Mouse (Mus musculus) layer of hippocampus, adult 18-20 months (tissue): ENCODE measurements around the gene Helz2. TPM values are rescaled to one million over a fixed set of nuclear protein-coding genes. Genes with fewer than 3 reads are reported as not detected.

Source experiments
- DNase-seq, 2 experiments: peaks; one replicate each; pipeline ENCODE4 v3.0.0; 2022; ENCODE audit warnings: low spot score in 2 of 2
- total RNA-seq, 2 experiments: library from RNA; stranded (reverse); gene quantifications; 2 replicates each; pipeline ENCODE4 v1.2.3; 2021

Helz2 gene
- total RNA-seq, 2 experiments from 2014 or later: 1.9 to 2.5 TPM

GRCm38 (mm10) chr2:181238861-181239260, 3.0 kb downstream of the Helz2 start:
- DNase-seq: no peak

GRCm38 (mm10) chr2:181238091-181238610, 3.7 kb downstream of the Helz2 start:
- DNase-seq: no peak

- DNase-seq: no peak
These were observed 4.4 kb downstream of the Helz2 start for GRCm38 (mm10) chr2:181237251-181238014.

GRCm38 (mm10) chr2:181235681-181236566, 5.9 kb downstream of the Helz2 start:
- no peak for DNase-seq

GRCm38 (mm10) chr2:181234680-181235079, 7.1 kb downstream of the Helz2 start:
- no peak for DNase-seq

- DNase-seq: no peak
These were observed 8.4 kb downstream of the Helz2 start for GRCm38 (mm10) chr2:181233443-181233842.

- DNase-seq: no peak
These were observed 10.7 kb downstream of the Helz2 start for GRCm38 (mm10) chr2:181231171-181231570.

GRCm38 (mm10) chr2:181228335-181228734, 13.5 kb downstream of the Helz2 start:
- no peak for DNase-seq

- no peak for DNase-seq
These were observed 14.7 kb downstream of the Helz2 start for GRCm38 (mm10) chr2:181227122-181227521.

GRCm38 (mm10) chr2:181224994-181225393, 16.8 kb downstream of the Helz2 start:
- DNase-seq: no peak

GRCm38 (mm10) chr2:181220361-181220760, 21.5 kb downstream of the Helz2 start:
- no peak for DNase-seq

GRCm38 (mm10) chr2:181219538-181220216, 22.1 kb downstream of the Helz2 start, which contains the start of gene Fndc11:
TSS of gene Fndc11 (plus strand) at chr2:181220013.
- peak; percentile 32 to 62 for DNase-seq

- DNase-seq: no peak
These were observed 22.8 kb downstream of the Helz2 start for GRCm38 (mm10) chr2:181218881-181219485.

- DNase-seq: no peak
These were observed 25.8 kb downstream of the Helz2 start for GRCm38 (mm10) chr2:181216037-181216436.

GRCm38 (mm10) chr2:181213021-181213445, 28.8 kb downstream of the Helz2 start, which contains the start of gene Srms:
TSS of gene Srms (minus strand) at chr2:181213185.
- DNase-seq: no peak

- DNase-seq: no peak
These were observed 29.3 kb downstream of the Helz2 start for GRCm38 (mm10) chr2:181212389-181213020.

GRCm38 (mm10) chr2:181206118-181206517, 35.7 kb downstream of the Helz2 start:
- no peak for DNase-seq

GRCm38 (mm10) chr2:181205678-181206077, 36.1 kb downstream of the Helz2 start:
- no peak for DNase-seq

- no peak for DNase-seq
These were observed 38.9 kb downstream of the Helz2 start for GRCm38 (mm10) chr2:181202886-181203285.

- DNase-seq: no peak
These were observed 39.4 kb downstream of the Helz2 start, which contains the start of gene Ptk6 for GRCm38 (mm10) chr2:181202422-181202821. TSS of gene Ptk6 (minus strand) at chr2:181202789.
